Comparison of ENCODE assay signal across 23 mouse cellular contexts in the genomic region with DNA sequence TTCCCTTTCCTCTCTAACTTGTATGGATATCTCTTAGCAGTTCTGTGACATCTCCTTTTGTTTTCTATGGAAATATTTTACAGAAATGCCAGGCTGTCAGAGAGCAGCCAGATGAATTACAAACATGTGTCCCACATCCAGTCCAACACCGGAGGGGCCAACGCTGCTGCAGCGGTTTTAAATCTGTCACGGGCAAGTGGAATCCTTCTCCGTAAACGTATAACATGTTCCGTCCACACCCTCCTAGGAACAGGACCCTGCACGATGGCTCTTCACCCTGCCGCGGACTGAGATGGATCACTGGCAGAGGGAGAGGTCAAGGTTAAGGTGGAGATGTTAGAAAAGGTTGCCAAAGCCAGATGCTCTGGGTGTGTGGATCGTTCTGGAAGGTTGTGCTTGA.
DNase-seq lines count a peak whose midpoint lies in the region; ATAC-seq lines count a peak whose summit lies in the region.
"Had no signal": no experiment of that assay in that cellular context is flagged by ENCODE, and none has a peak within 500 bp of the region (broad histone marks: within the 10 kb centered on the region; RNA-seq: fewer than 3 reads in every experiment).

No protein-coding gene starts in this region.

- H3K27ac ChIP-seq in embryonic facial prominence, embryonic 11.5 days (replicated peaks; ENCODE audit: low read depth, low read length), result no peak overlapping the region
- peak overlapping the region; percentile 67 for H3K27ac ChIP-seq in embryonic facial prominence, embryonic 15.5 days (replicated peaks)
- no peak overlapping the region for H3K27ac ChIP-seq in neural tube, embryonic 11.5 days (ENCODE audit: low read depth, low read length)
- H3K27ac ChIP-seq: forebrain, embryonic 13.5 days; gastrocnemius, adult 2 months; heart, embryonic 15.5 days; hindbrain, embryonic 14.5 days; kidney, embryonic 15.5 days; liver, embryonic 14.5 days; macrophage had no signal

- H3K9me3 ChIP-seq in embryonic facial prominence, embryonic 11.5 days (replicated peaks; ENCODE audit: control insufficient read depth, low read length), result no peaks in the 10 kb centered on the region
- H3K9me3 ChIP-seq in embryonic facial prominence, embryonic 15.5 days (replicated peaks), result no peaks in the 10 kb centered on the region
- H3K9me3 ChIP-seq in neural tube, embryonic 11.5 days (ENCODE audit: control insufficient read depth, low read length), result no peaks in the 10 kb centered on the region
- H3K9me3 ChIP-seq: forebrain, embryonic 13.5 days; heart, embryonic 15.5 days; kidney, embryonic 15.5 days had no signal

- H3K4me3 ChIP-seq in embryonic facial prominence, embryonic 11.5 days (ENCODE audit: low read depth, low read length), result no peak overlapping the region
- H3K4me3 ChIP-seq in embryonic facial prominence, embryonic 15.5 days (replicated peaks), result no peak overlapping the region
- H3K4me3 ChIP-seq in neural tube, embryonic 11.5 days (ENCODE audit: low read depth, low read length), result no peak overlapping the region
- H3K4me3 ChIP-seq: forebrain, embryonic 13.5 days; gastrocnemius, adult 2 months; heart, embryonic 15.5 days; kidney, embryonic 15.5 days had no signal

- H3K4me2 ChIP-seq in embryonic facial prominence, embryonic 11.5 days (ENCODE audit: low read depth, low read length), result no peak overlapping the region
- H3K4me2 ChIP-seq in embryonic facial prominence, embryonic 15.5 days (replicated peaks), result no peak overlapping the region; the same call in 1 of the 2 replicates
- H3K4me2 ChIP-seq in neural tube, embryonic 11.5 days (ENCODE audit: low read depth), result no peak overlapping the region
- H3K4me2 ChIP-seq: forebrain, embryonic 13.5 days; heart, embryonic 15.5 days; hindbrain, embryonic 14.5 days; kidney, embryonic 15.5 days; midbrain, embryonic 11.5 days had no signal

- WGBS in embryonic facial prominence, embryonic 11.5 days, result 57% methylated on average over 11 of the region's 11 CpGs
- 35% methylated on average over 11 of the region's 11 CpGs for WGBS in embryonic facial prominence, embryonic 15.5 days
- 59% methylated on average over 11 of the region's 11 CpGs for WGBS in neural tube, embryonic 11.5 days

- H3K27me3 ChIP-seq in embryonic facial prominence, embryonic 11.5 days (ENCODE audit: control insufficient read depth, insufficient read depth, low read length), result no peaks in the 10 kb centered on the region
- no peaks in the 10 kb centered on the region for H3K27me3 ChIP-seq in embryonic facial prominence, embryonic 15.5 days
- no peaks in the 10 kb centered on the region for H3K27me3 ChIP-seq in neural tube, embryonic 11.5 days (ENCODE audit: control insufficient read depth, insufficient read depth, low read length)
- H3K27me3 ChIP-seq: forebrain, embryonic 13.5 days; heart, embryonic 15.5 days; kidney, embryonic 15.5 days had no signal

- no peak for ATAC-seq in embryonic facial prominence, embryonic 11.5 days (replicated peaks; ENCODE audit: insufficient number of reproducible peaks, low FRiP score, low TSS enrichment, low read depth)
- peak; percentile 67; the same call in 1 of the 2 replicates for ATAC-seq in embryonic facial prominence, embryonic 15.5 days (ENCODE audit: insufficient number of reproducible peaks, low FRiP score, low TSS enrichment, low read depth)
- ATAC-seq in neural tube, embryonic 11.5 days (ENCODE audit: insufficient read depth, low FRiP score, low TSS enrichment), result no peak
- no peak for ATAC-seq in monocyte, adult 5-6 weeks (replicated peaks; ENCODE audit: insufficient number of reproducible peaks, low FRiP score, low TSS enrichment, poor library complexity, severe bottlenecking)
- ATAC-seq: forebrain, embryonic 13.5 days; inflammation-experienced regulatory T-cells, adult 6 months had no signal

- no peak overlapping the region for H3K9ac ChIP-seq in embryonic facial prominence, embryonic 11.5 days (replicated peaks; ENCODE audit: low read length)
- H3K9ac ChIP-seq in embryonic facial prominence, embryonic 15.5 days, result no peak overlapping the region
- H3K9ac ChIP-seq in neural tube, embryonic 11.5 days (ENCODE audit: low read length), result no peak overlapping the region
- H3K9ac ChIP-seq: forebrain, embryonic 13.5 days; heart, embryonic 15.5 days; hindbrain, embryonic 14.5 days; kidney, embryonic 15.5 days; liver, embryonic 14.5 days had no signal

- no peaks in the 10 kb centered on the region for H3K4me1 ChIP-seq in embryonic facial prominence, embryonic 11.5 days (ENCODE audit: control insufficient read depth, insufficient read depth, low read length)
- peaks cover 13% of the 10 kb centered on the region; the same call in 1 of the 2 replicates for H3K4me1 ChIP-seq in embryonic facial prominence, embryonic 15.5 days
- H3K4me1 ChIP-seq in neural tube, embryonic 11.5 days (ENCODE audit: control insufficient read depth, insufficient read depth, low read length), result no peaks in the 10 kb centered on the region

- no peaks in the 10 kb centered on the region for H3K36me3 ChIP-seq in embryonic facial prominence, embryonic 11.5 days (replicated peaks; ENCODE audit: control insufficient read depth, insufficient read depth, low read depth, low read length)
- H3K36me3 ChIP-seq in embryonic facial prominence, embryonic 15.5 days, result no peaks in the 10 kb centered on the region
- no peaks in the 10 kb centered on the region for H3K36me3 ChIP-seq in neural tube, embryonic 11.5 days (ENCODE audit: control insufficient read depth, insufficient read depth, low read length)
- H3K36me3 ChIP-seq: heart, embryonic 15.5 days; kidney, embryonic 15.5 days had no signal

- DNase-seq in kidney, postnatal 14 days, result peak; percentile 21
- DNase-seq in kidney, adult 8-10 months, result no peak
- peak; percentile 52 for DNase-seq in embryonic facial prominence, embryonic 11.5 days (ENCODE audit: low spot score)
- peak; percentile 29 for DNase-seq in neural tube, embryonic 11.5 days (ENCODE audit: low spot score)
- DNase-seq in layer of hippocampus, adult 11-12 months (ENCODE audit: low spot score), result no peak
- DNase-seq: adrenal gland, adult 2 months; cerebellum, adult 11 months; cerebellum, adult 9-11 months; gastrocnemius, adult 2 months; heart, postnatal 4 days; kidney, postnatal 4 days; thymus, adult 2 months; thymus, postnatal 4 days had no signal

Comparison
In these comparisons a context has a peak if more than half of its experiments do, and no peak if none do; other contexts are left out.
1. DNase-seq: peak in kidney, postnatal 14 days (single experiment), embryonic facial prominence, embryonic 11.5 days (single experiment) and neural tube, embryonic 11.5 days (single experiment); none in kidney, adult 8-10 months (0 of 2) and layer of hippocampus, adult 11-12 months (single experiment).